Mouse (Mus musculus) E14TG2a.4 (cell line): Measurements from ENCODE around the gene Zbtb6.

ENCODE experiments used
- CTCF ChIP-seq: conservative IDR thresholded peaks from 2 replicates; pipeline ENCODE4 v1.5.1; 2014; ENCODE audit warnings: low read length
- NANOG ChIP-seq: IDR thresholded peaks from 2 replicates; pipeline ENCODE4 v1.6.1; 2014; ENCODE audit warnings: borderline replicate concordance, low read length, mixed read lengths
- POU5F1 ChIP-seq: IDR thresholded peaks from 2 replicates; pipeline ENCODE4 v1.6.1; 2014; ENCODE audit warnings: low read length, borderline replicate concordance

DNA sequence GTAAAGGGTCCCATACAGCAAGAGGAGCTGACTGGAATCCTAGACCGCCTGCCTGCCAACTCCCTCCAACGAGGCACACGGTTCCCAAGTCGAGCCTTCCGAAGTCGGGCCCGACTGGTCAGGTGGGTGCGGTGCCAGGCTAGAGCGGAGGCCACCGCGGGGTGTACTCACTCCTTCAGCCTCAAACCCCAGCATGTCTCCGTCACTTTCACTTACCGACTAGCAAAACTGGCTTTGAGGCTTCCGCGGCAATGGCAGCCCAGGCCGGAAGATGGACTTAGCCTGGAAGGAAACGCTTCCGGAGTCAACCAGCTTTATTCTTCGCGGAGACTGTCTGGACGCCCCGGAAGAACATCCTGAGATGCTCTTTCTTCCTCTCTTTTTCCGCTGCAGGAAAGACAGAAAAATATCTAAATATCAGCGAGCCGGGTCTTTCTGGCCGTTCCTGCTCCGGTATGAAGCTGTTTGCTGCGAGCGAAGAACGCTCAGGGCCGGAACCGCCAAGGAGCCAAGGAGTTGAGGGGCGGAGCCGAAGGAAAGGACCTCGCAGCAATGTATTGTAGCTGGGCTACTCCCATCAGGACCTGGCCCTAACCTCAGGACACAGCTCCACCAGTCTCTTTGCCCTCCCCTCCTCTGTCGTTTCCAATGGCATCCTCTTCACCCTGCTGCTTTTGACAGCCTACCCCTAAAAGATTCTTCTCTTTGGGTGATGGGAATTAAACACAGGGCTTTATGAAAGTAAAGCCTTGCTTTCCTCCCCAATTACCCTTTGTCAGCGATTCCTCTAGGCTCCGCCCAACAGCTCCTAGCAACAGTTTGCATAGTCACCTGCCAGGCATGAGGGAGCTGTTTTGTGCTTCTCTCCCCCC is 12.1 kb downstream of the Zbtb6 start:
- TF ChIP-seq CTCF (no peak), NANOG (no peak), POU5F1 (no peak)
